Mouse (Mus musculus) heart, postnatal 0 days (tissue): Measurements from ENCODE around the gene Ubash3a.

Experiments used
- CTCF ChIP-seq: IDR thresholded peaks from 2 replicates; pipeline ENCODE4 v1.5.1; 2016; ENCODE audit warnings: antibody characterized with exemption, control low read depth, low read depth
- EP300 ChIP-seq: IDR thresholded peaks from 2 replicates; pipeline ENCODE4 v1.6.1; 2016; ENCODE audit warnings: antibody characterized with exemption, low read depth

DNA sequence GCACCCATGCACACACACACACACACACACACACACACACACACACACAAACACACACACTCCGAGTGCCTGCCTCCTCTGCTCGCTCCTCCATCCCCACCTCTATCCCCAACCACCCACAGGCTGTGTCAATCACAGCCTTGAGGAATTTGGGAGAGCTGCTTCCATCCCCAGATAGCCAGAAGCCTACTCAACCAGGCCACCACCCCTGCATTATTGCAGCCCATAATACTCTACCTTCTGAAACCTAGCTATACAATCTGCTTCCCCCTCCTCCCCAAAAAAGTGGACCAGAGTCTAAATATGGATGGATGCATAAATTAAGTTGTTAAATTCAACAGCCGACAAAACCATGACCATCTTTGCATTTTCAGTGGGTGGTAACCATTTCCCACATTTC lies 18.7 kb downstream of the Ubash3a start:
- TF ChIP-seq CTCF: no peak
- no peak for TF ChIP-seq EP300
